Mouse (Mus musculus): ENCODE data around the gene Mmab. TPM values are rescaled to one million over a fixed set of nuclear protein-coding genes. Genes with fewer than 3 reads are reported as not detected.

Mmab gene
- total RNA-seq (2014; rRNA removed) (28.8 and 39.9 TPM in 2 replicates), polyA plus RNA-seq (2015; fragmentation: Nextera tagmentation; extraction: Ambion mirVana) (38.6 and 39.0 TPM in 2 replicates)

DNA sequence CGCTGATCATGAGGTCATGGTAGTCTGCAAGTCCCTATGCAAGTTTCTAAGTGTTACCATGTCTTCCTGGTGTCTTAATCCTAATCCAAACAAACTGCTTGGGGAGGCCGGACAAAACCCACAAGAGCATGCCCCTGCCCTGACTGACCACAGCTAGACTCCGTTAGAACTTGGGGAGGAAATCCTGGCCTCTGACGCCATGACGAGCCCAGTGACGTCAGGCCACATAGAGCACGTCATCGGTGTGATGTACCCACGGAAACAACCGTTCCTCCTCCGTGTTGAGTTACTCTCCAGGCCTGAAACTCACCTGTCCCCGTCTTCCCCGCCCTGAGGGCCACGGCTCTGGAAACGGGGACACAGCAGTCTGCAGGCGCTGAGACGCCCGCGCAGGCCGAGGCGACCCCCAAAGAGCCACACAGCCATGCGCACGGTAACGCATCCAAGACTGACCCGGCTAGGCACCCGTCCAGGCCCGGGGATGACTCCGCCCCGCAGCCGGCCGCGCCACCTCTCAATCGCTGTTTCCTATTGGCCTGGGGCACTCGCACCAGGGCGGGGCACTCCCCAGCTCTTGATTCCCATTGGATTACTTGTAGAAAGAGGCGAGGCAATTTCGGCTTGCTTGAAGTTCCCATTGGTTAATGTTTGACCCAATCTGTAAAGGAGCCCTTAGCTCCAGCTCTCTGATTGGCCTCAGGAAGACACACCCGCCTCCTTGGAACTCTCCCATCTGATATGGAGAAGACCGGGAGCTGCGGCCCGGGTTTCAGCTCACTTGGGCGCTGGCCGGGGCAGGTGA is at the start of gene Mmab, which contains the start of gene Mvk:
Gene Mmab (minus strand): TSS at position 495 of the 802 bp plus-strand sequence.
Gene Mvk (plus strand): TSS at position 704 of the 802 bp plus-strand sequence.
- H3K4me1 ChIP-seq (ENCODE audit: insufficient read depth, low read length) = peaks cover 6% of the 10 kb centered on the region
- TF ChIP-seq CTCF (IDR thresholded peaks at IDR 0.05) = no peak
- H3K4me3 ChIP-seq (ENCODE audit: low read depth, low read length) = peak within 1 kb of the TSS; percentile 63
- peak within 1 kb of the TSS; percentile 91 for H3K4me2 ChIP-seq (ENCODE audit: low read depth, low read length, poor library complexity, severe bottlenecking)
- 3% methylated on average over 43 of the region's 43 CpGs for WGBS
- DNase-seq (ENCODE audit: low spot score) (peak; percentile 100), ATAC-seq (ENCODE audit: low FRiP score) (peak; percentile 97)
- no peaks in the 10 kb centered on the region for H3K9me3 ChIP-seq (ENCODE audit: low read length)
- H3K27me3 ChIP-seq (ENCODE audit: insufficient read depth, low read length) = no peaks in the 10 kb centered on the region
- H3K36me3 ChIP-seq (ENCODE audit: insufficient read depth, low read length) = peaks cover 6% of the 10 kb centered on the region; the same call in 1 of the 2 replicates
- H3K9ac ChIP-seq (replicated peaks; ENCODE audit: low read length, poor library complexity, severe bottlenecking) = peak within 1 kb of the TSS; percentile 72
- peak within 1 kb of the TSS; percentile 73 for H3K27ac ChIP-seq (ENCODE audit: low read depth, low read length)

DNA sequence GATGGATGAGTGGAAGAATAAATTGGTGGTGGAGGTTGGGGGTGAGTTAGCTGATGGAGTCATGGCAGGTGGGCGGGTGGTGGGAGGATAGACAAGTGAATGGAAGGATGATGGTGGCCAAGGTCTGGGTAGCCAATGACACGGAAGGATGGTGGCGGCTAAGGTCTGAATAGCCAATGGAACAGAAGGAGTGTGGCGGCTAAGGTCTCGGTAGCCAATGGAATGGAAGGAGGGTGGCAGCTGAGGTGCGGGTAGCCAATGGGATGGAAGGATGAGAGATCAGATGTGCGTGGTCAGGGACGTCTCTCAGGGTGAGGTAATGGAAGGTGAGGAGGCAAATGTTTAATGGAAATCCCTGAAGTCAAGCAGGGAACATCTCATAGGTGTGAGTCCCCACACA is 46.4 kb upstream of the Mmab start:
- no peak for TF ChIP-seq CTCF (IDR thresholded peaks at IDR 0.05)

DNA sequence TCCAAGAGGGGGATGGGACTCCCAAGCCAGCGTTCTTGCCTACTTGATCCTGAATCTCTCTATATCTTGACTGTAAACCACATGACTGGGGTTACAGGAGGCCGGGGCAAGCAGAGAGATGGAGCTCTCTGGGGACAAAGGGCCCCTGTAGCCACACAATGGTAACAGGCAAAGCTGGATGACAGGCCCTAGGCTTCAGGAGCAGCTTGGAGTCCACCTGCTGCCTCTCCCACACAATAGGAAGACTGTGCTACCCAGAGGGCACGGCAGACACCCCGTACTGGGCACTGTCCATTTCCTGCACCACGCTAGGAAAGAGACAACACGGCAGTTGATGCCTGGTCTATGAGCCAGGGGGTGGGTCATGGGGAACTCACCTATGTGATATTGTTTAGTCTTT is 45.7 kb upstream of the Mmab start:
- Histone ChIP-seq H3K9me3 (ENCODE audit: low read length) (no peaks in the 10 kb centered on the region), H3K27me3 (ENCODE audit: insufficient read depth, low read length) (no peaks in the 10 kb centered on the region), H3K27ac (ENCODE audit: low read depth, low read length) (no peak overlapping the region), H3K4me1 (ENCODE audit: insufficient read depth, low read length) (no peaks in the 10 kb centered on the region), H3K36me3 (ENCODE audit: insufficient read depth, low read length) (no peaks in the 10 kb centered on the region), H3K4me3 (ENCODE audit: low read depth, low read length) (no peak overlapping the region), H3K4me2 (ENCODE audit: low read depth, low read length, poor library complexity, severe bottlenecking) (no peak overlapping the region), H3K9ac (replicated peaks; ENCODE audit: low read length, poor library complexity, severe bottlenecking) (no peak overlapping the region)
- ATAC-seq (ENCODE audit: low FRiP score) (no peak), DNase-seq (ENCODE audit: low spot score) (no peak)
- no peak for TF ChIP-seq CTCF (IDR thresholded peaks at IDR 0.05)
- 85% methylated on average over 6 of the region's 6 CpGs for WGBS

More for the DNA sequence above, 46.4 kb upstream of the Mmab start:
- Histone ChIP-seq H3K27me3 (ENCODE audit: insufficient read depth, low read length) (no peaks in the 10 kb centered on the region), H3K27ac (ENCODE audit: low read depth, low read length) (no peak overlapping the region), H3K36me3 (ENCODE audit: insufficient read depth, low read length) (no peaks in the 10 kb centered on the region), H3K9me3 (ENCODE audit: low read length) (no peaks in the 10 kb centered on the region), H3K4me1 (ENCODE audit: insufficient read depth, low read length) (no peaks in the 10 kb centered on the region), H3K4me2 (ENCODE audit: low read depth, low read length, poor library complexity, severe bottlenecking) (no peak overlapping the region), H3K4me3 (ENCODE audit: low read depth, low read length) (no peak overlapping the region), H3K9ac (replicated peaks; ENCODE audit: low read length, poor library complexity, severe bottlenecking) (no peak overlapping the region)
- ATAC-seq (ENCODE audit: low FRiP score) = no peak
- WGBS = 92% methylated on average over 8 of the region's 8 CpGs
- no peak for DNase-seq (ENCODE audit: low spot score)

DNA sequence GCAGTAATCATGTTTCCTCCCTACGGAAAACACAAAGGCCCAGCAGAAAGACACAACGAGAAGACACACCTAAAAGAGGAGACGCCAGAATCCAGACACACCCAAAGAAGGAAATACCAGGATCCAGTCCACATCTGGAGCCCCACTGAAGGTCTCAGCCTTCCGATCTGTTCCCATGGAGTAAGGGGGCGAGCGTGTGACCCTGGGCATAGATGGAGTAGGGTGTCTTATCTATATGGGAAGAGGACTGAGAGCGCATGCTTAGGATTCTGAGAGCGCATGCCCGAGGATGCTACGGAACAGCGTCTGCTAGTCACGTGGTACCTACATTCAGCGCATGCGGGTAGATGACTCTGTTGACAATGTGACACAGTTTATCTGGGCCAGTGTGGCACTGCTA is 41.8 kb upstream of the Mmab start:
- 95% methylated on average over 14 of the region's 14 CpGs for WGBS
- DNase-seq (ENCODE audit: low spot score) = no peak

DNA sequence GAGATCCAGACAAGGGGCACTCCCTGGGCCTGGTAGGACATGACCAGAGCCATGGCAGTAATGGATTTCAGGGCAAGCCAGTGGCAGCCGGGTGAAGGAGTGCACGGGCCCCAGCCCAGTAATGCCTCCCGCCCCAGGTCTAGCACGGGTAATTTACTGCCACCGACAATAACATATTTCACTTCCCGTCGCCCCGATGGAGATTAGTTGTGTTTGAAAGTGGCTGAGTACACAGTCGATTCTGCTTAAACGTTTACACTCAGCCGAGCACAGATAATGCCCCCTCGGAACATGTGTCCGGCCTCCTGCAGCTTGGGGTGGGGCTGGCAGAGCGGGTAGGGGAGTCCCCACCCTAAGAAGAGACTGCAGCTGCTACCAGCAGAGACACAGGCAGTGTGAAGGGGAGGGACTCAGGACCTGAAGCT is 38.7 kb upstream of the Mmab start:
- H3K9me3 ChIP-seq (ENCODE audit: low read length) = no peaks in the 10 kb centered on the region
- no peak overlapping the region for H3K4me2 ChIP-seq (ENCODE audit: low read depth, low read length, poor library complexity, severe bottlenecking)
- H3K27me3 ChIP-seq (ENCODE audit: insufficient read depth, low read length) = no peaks in the 10 kb centered on the region
- TF ChIP-seq CTCF (IDR thresholded peaks at IDR 0.05) = no peak
- no peak overlapping the region for H3K9ac ChIP-seq (replicated peaks; ENCODE audit: low read length, poor library complexity, severe bottlenecking)
- DNase-seq (ENCODE audit: low spot score) (no peak), ATAC-seq (ENCODE audit: low FRiP score) (no peak)
- no peak overlapping the region for H3K4me3 ChIP-seq (ENCODE audit: low read depth, low read length)
- no peaks in the 10 kb centered on the region for H3K4me1 ChIP-seq (ENCODE audit: insufficient read depth, low read length)
- H3K36me3 ChIP-seq (ENCODE audit: insufficient read depth, low read length) = no peaks in the 10 kb centered on the region
- WGBS = 9% methylated on average over 14 of the region's 14 CpGs
- H3K27ac ChIP-seq (ENCODE audit: low read depth, low read length) = no peak overlapping the region

More for the DNA sequence above, 41.8 kb upstream of the Mmab start:
- Histone ChIP-seq H3K4me3 (ENCODE audit: low read depth, low read length) (no peak overlapping the region), H3K4me2 (ENCODE audit: low read depth, low read length, poor library complexity, severe bottlenecking) (no peak overlapping the region), H3K27me3 (ENCODE audit: insufficient read depth, low read length) (no peaks in the 10 kb centered on the region), H3K27ac (ENCODE audit: low read depth, low read length) (no peak overlapping the region), H3K36me3 (ENCODE audit: insufficient read depth, low read length) (no peaks in the 10 kb centered on the region), H3K9ac (replicated peaks; ENCODE audit: low read length, poor library complexity, severe bottlenecking) (no peak overlapping the region), H3K9me3 (ENCODE audit: low read length) (no peaks in the 10 kb centered on the region), H3K4me1 (ENCODE audit: insufficient read depth, low read length) (no peaks in the 10 kb centered on the region)
- no peak for TF ChIP-seq CTCF (IDR thresholded peaks at IDR 0.05)
- ATAC-seq (ENCODE audit: low FRiP score) = no peak

DNA sequence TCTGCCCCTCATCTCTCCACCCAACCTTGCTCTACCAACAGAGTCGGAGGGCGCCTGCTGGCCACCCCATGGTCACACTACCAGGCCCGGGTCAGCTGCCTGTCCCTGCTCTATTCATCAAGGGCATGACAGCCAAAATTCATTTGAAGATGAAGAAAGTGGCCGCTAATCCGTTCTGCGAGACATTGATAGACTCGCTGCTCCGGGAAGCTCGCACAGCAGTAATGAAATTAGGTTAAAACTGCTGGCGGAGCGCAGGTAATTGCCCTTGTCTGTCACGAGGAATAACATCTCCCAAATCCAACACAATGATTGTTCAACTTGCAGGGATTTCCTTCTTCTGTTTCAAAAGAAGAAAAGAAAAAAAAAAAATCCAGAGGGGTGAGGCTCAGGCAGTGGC is 34.4 kb upstream of the Mmab start:
- Histone ChIP-seq H3K9me3 (ENCODE audit: low read length) (no peaks in the 10 kb centered on the region), H3K9ac (replicated peaks; ENCODE audit: low read length, poor library complexity, severe bottlenecking) (no peak overlapping the region), H3K27ac (ENCODE audit: low read depth, low read length) (no peak overlapping the region), H3K36me3 (ENCODE audit: insufficient read depth, low read length) (no peaks in the 10 kb centered on the region), H3K4me1 (ENCODE audit: insufficient read depth, low read length) (no peaks in the 10 kb centered on the region), H3K27me3 (ENCODE audit: insufficient read depth, low read length) (no peaks in the 10 kb centered on the region), H3K4me2 (ENCODE audit: low read depth, low read length, poor library complexity, severe bottlenecking) (no peak overlapping the region), H3K4me3 (ENCODE audit: low read depth, low read length) (no peak overlapping the region)
- DNase-seq (ENCODE audit: low spot score) = peak; percentile 38
- WGBS = 57% methylated on average over 12 of the region's 12 CpGs
- TF ChIP-seq CTCF (IDR thresholded peaks at IDR 0.05) = no peak
- ATAC-seq (ENCODE audit: low FRiP score) = no peak
